Mouse (Mus musculus): ENCODE data around the gene Chn1.
A peak's percentile ranks its signal among the peaks of the same experiment; 100 is the strongest.

Gene Chn1

GRCm38 (mm10) chr2:73588951-73589350, 186.2 kb downstream of the Chn1 start:
- DNase-seq, result no peak

DNA sequence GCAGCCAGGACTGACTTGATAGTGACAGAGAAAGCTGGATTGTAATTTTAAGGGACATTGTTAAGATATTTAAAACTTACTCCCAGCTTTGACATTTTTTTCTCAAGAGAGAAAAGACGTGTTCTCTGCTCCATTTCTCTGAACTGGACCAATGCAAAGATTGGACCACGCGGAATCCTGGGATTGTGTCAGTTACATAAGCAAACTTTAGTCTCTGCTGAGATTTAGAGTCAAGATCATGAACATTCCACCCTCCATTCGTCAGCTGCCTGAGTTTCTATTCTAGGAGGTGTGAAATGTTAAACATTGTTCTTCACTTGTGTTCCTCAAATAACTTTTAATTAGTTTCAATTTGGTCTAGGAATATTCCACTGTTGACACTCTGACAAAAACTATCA, 188.0 kb downstream of the Chn1 start:
- no peak for DNase-seq

- DNase-seq, result no peak
These were observed 188.6 kb downstream of the Chn1 start for GRCm38 (mm10) chr2:73586392-73587108.

DNA sequence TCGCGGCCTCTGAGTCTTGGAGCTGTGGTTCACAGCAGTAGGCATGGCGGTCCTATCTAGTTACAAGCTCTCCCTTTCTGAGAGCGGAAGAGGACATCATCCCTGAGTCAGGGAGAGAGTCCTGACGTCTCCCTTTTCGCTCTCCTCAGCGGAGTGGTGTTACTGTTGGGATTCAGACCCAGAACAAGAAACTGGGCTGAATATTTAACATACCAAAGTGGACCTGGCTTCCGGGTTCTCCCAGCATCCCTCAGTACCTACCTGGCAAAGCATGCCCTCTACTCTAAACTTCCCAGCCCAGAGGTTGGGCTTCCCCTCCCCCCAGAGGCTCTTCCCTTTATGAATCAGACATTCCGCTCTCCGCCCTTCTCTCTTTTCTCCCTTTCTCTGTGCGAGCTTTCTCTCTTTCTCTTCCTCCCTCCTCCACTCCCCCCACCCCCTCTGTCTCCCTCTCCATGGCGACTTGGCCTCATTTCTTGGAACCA, 189.8 kb downstream of the Chn1 start:
- no peak for DNase-seq

DNA sequence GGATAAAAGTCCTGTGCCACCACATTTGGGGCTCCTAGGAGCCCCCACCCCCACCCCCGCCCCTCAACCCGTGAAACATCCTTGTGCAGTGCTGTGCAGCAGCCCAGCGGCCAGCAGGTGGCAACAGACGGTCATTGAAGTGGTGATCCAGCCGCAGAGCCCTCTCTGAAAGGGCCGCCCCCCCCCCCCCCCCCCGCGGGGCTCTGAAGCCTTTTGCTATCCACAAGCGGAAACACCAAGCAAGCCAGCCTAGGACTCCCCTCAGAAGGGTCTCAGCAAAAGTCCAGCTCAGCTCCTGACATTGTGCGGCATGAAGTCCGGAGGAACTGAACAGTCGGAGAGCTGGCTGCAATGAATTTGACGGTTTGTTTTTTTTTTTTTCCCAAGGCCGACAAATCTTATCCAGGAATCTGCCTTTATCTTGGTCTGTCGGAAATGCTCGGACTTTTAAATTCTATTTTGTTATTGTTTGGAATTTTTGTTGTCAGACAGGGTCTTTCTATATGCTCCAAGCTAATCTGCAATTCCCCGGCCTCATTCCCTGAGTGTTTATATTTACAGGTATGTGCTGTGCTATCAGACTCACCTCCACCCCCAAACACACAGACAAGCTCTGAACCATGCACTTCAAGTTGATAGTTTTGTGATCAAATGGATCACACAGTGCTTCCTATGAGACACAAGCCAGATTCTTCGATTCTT, 190.3 kb downstream of the Chn1 start:
- peak; percentile 80 for DNase-seq

- DNase-seq, result no peak
These were observed 194.4 kb downstream of the Chn1 start for GRCm38 (mm10) chr2:73580720-73581119.

GRCm38 (mm10) chr2:73580166-73580565, 195.0 kb downstream of the Chn1 start, which contains the start of gene Chrna1:
TSS of gene Chrna1 (minus strand) at chr2:73580338.
- no peak for DNase-seq

DNA sequence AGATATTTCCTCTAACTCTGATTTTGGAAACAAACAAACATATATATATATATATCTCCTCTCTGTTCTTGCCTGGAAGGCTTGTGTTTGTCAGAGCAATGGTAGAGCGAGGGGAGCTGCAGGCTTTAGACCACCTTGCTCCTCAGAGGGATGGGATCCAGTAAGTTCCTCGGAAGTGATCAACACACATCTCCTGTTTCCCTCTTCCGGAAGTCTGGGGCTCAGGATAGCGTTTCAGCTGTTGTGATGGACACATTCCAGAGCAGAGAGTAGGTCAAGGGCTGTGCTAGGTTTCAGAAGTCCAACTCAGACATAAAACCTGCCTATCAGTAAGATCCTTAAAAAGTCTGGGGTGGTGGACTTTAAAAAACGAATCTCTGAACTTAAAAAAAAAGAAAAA, 196.0 kb downstream of the Chn1 start:
- DNase-seq, result no peak

DNA sequence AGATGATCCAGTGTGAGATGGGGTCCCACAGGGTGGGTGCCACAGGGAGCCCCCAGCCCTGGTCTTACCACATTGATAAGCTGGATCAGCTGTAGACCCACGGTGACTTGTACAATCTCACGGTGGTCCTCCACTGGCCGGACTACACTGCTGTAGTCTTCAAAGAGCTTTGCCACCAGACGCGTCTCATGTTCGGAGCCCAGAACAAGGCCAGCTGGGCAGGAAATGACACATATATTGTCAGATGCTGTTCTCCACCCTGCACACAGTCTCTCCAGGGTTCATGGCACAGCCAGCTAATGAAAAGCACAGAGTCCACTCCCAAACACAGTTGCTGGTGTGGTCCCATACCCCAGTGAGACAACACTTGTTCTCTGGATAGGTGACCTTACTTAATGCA, 200.7 kb downstream of the Chn1 start:
- DNase-seq, result no peak

DNA sequence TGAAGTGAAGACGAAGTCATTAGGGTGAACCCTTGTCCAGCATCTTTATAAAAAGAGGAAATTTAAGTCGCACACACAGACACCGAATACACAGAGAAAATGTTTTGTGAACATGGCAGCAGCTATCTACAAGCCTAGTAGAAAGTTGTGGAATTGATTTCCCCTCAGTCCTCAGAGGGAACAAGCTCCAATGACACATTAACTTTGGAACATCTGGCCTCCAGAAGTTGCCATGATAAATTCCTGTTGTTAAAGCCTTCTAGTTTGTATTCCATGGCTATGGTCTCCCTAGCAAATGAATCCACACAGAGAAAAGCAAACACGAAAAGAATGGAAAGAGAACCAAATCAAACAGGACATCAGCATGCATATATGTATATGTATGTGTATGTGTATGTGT, 201.6 kb downstream of the Chn1 start:
- no peak for DNase-seq

DNA sequence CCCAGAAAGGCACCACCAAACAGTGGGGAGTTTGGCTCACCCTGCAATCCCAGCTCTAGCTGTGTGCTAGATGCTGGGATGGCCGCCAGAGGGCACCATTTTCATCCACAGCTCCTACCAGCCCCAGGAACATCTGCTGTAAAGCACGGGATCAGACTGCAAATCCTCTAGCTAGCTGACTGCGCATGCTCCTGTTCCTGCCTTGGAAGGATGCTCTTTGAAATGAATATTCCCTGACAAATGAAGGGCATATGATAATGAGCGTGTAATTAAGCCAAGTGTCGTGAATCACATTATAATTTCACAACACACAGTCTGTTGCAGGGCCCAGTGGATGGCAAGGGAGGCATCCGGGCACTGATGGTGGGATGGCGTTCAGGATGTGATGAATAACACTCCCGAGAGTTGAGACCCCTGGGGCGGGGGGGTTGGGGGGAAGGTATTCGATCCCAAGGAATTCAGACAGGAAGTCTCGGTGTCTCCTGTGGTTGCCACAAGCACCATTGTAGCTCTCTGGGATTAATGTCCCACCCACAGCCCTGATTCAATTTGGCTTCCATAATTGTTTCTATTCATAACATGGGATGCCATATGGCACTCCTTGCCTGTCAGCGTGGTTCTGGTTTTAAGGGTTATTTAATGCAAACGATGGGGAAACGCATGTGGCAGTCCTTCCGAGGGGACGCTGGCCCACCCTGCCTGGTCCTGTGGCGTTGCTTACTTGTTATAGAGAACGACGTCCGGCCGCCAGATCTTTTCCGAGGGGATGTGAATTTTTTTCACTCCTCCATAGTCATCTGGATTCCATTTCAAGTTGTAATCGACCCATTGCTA, 202.4 kb downstream of the Chn1 start:
- DNase-seq, result peak; percentile 95

GRCm38 (mm10) chr2:73571901-73572300, 203.2 kb downstream of the Chn1 start:
- DNase-seq, result no peak

GRCm38 (mm10) chr2:73571304-73571703, 203.8 kb downstream of the Chn1 start:
- no peak for DNase-seq

DNA sequence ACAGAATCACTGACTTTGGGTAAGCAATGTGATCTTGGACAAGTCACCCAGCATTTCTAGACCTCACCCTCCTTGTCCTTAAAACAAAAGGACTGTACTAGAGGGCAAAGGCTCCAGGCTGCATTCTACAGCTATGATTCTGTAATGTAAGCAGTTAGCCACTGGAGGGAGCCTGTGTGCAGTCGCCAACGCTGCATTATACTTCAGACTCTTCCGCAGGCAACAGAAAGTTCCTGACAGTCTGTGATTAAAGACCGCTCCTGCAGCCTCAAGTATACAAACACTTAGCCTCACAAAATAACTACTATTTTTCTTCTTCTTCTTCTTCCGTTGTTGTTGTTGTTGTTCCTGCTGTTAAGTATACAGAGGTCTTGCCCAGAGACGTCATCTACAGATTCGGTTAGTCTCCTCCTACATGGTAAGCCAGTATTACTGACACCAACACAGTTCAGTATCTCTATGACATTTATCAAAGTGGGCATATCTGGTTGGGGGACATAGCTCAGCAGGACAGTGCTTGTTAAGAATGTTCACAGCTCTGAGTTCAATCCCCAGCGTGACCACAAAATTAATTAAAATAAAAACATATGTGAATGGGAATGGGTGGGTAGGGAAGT, 208.0 kb downstream of the Chn1 start:
- DNase-seq, result no peak

- DNase-seq, result no peak
These were observed 209.0 kb downstream of the Chn1 start for GRCm38 (mm10) chr2:73566162-73566561.

- DNase-seq, result no peak
These were observed 211.5 kb downstream of the Chn1 start for GRCm38 (mm10) chr2:73563690-73564089.

DNA sequence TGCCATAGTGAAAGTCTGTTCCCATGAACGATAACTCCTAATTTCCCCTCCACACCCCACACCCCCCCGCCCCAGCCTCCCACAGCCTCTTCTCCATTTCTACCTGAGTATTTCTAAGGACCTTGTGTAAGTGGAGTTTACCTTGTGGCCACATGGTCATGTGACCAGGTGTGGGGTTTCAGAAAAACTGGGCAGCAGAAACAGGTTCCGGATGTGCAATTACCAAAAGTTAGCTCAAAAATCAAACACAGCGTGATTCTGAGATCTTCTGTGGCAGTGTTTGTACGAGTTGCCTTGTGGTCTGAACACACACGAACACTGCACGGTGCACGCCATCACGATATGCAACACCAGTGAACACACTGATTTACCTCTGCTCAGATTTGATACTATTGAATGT, 212.5 kb downstream of the Chn1 start:
- DNase-seq, result no peak

- no peak for DNase-seq
These were observed 213.5 kb downstream of the Chn1 start for GRCm38 (mm10) chr2:73561665-73562063.

DNA sequence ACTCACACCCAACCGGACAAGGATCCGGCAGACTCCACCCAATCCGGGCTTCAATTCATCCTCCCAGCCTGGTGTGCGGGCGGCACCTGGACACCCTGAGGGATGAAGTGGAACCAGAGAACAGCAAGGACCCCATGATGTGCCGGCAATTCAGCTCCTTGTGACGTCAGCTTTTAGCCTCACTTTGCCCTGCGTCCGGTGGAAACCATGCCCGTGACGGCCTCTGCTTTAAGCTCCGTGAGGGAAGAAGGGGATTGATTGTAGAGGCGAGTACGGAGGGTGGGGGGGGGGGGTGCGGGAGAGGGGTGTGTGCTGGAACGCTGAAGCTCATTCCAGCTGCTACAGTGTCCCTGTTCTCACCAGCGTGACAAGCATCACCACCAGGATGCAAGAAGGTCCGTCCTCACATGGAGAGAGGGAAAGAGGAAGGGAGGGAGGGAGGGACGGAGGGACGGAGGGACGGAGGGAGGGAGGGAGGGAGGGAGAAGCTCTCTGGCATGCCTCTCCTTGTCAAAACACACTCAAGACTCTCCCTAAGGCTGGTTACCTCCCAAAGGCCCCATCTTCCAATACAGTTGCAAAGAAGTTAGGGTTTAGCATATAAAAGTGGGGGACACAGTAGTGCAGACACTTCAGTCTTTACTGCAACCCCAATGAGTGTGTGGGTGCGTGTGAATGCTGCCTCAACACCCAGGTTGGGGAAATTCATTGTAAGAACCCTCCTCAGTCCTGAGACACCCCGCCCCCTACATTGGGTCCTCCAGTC, 214.1 kb downstream of the Chn1 start:
- DNase-seq, result no peak
